Mouse (Mus musculus) MEL (cell line): ENCODE results near the gene Ccdc96. TPM values are rescaled to one million over a fixed set of nuclear protein-coding genes. Genes with fewer than 3 reads are reported as not detected.

Experiments
- DNase-seq: peaks from one replicate; pipeline ENCODE4 v3.0.0; 2011; ENCODE audit warnings: low read depth, low spot score
- H3K27ac ChIP-seq: 2 replicates; pipeline ENCODE4 v1.5.1; 2012; ENCODE audit warnings: low read depth, mild to moderate bottlenecking, control low read depth, low read length, moderate library complexity; ENCODE audit not compliant: control insufficient read depth
- H3K27me3 ChIP-seq, 2 experiments: fragments of 150-350 bp in 1 of 2; sonication (generic) in 1 of 2; 2 replicates each; pipeline ENCODE4 v1.6.1; 2012; ENCODE audit warnings: low read length in 2 of 2, mild to moderate bottlenecking in 2 of 2, improper control_type of control experiment in 1 of 2, moderate library complexity in 1 of 2; ENCODE audit not compliant: insufficient read depth in 2 of 2, control insufficient read depth in 1 of 2
- H3K36me3 ChIP-seq, 2 experiments: 2 replicates each; pipeline ENCODE4 v1.6.1; 2012 to 2014; ENCODE audit warnings: low read length in 2 of 2, improper control_type of control experiment in 1 of 2, inconsistent platforms in 1 of 2, mild to moderate bottlenecking in 1 of 2; ENCODE audit not compliant: insufficient read depth in 2 of 2, control insufficient read depth in 1 of 2
- H3K4me1 ChIP-seq, 2 experiments: fragments of 150-350 bp in 1 of 2; sonication (generic) in 1 of 2; 2 replicates each; pipeline ENCODE4 v1.6.1; 2012; ENCODE audit warnings: low read length in 2 of 2, improper control_type of control experiment in 1 of 2, mild to moderate bottlenecking in 1 of 2; ENCODE audit not compliant: insufficient read depth in 2 of 2, control insufficient read depth in 1 of 2
- H3K4me3 ChIP-seq, 2 experiments: fragments of 150-350 bp in 1 of 2; sonication (generic) in 1 of 2; 2 replicates each; pipeline ENCODE4 v1.5.1; 2012; ENCODE audit warnings: low read depth in 2 of 2, low read length in 2 of 2, mild to moderate bottlenecking in 2 of 2, moderate library complexity in 2 of 2, control low read depth in 1 of 2, improper control_type of control experiment in 1 of 2; ENCODE audit not compliant: control insufficient read depth in 1 of 2, insufficient read depth in 1 of 2
- H3K79me2 ChIP-seq: 2 replicates; pipeline ENCODE4 v1.6.1; 2012; ENCODE audit warnings: mild to moderate bottlenecking, low read length, moderate library complexity; ENCODE audit not compliant: control insufficient read depth, poor library complexity, insufficient read depth
- H3K9ac ChIP-seq: 2 replicates; pipeline ENCODE4 v1.6.1; 2012; ENCODE audit warnings: low read depth, mild to moderate bottlenecking, control low read depth, low read length, moderate library complexity; ENCODE audit not compliant: control insufficient read depth, poor library complexity, severe bottlenecking
- H3K9me3 ChIP-seq: fragments of 150-350 bp; sonication (generic); replicated peaks from 2 replicates; pipeline ENCODE4 v1.6.1; 2012; ENCODE audit warnings: mild to moderate bottlenecking, low read length, improper control_type of control experiment, moderate library complexity; ENCODE audit not compliant: insufficient read depth
- ELF1 ChIP-seq: IDR thresholded peaks from 2 replicates; pipeline ENCODE4 v1.6.1; 2014; ENCODE audit warnings: low read depth, mild to moderate bottlenecking, inconsistent platforms, low read length, improper control_type of control experiment, moderate library complexity
- ETS1 ChIP-seq: IDR thresholded peaks from 2 replicates; pipeline ENCODE4 v1.6.1; 2012; ENCODE audit warnings: low read depth, mild to moderate bottlenecking, inconsistent platforms, low read length, improper control_type of control experiment, moderate library complexity
- GABPA ChIP-seq: IDR thresholded peaks from 2 replicates; pipeline ENCODE4 v1.6.1; 2012; ENCODE audit warnings: low read depth, mild to moderate bottlenecking, inconsistent platforms, low read length, improper control_type of control experiment, moderate library complexity
- KAT2A ChIP-seq: conservative IDR thresholded peaks from 2 replicates; pipeline ENCODE4 v1.6.1; 2012; ENCODE audit warnings: low read depth, low read length, improper control_type of control experiment, inconsistent platforms
- MAFK ChIP-seq: IDR thresholded peaks from 2 replicates; pipeline ENCODE4 v1.6.1; 2011; ENCODE audit warnings: low read depth, mild to moderate bottlenecking, low read length, improper control_type of control experiment, borderline replicate concordance
- MAX ChIP-seq: IDR thresholded peaks from 2 replicates; pipeline ENCODE4 v1.6.1; 2011; ENCODE audit warnings: low read length, improper control_type of control experiment
- MYB ChIP-seq: IDR thresholded peaks from 2 replicates; pipeline ENCODE4 v1.6.1; 2011; ENCODE audit warnings: mild to moderate bottlenecking, low read depth, low read length, improper control_type of control experiment
- NELFE ChIP-seq: IDR thresholded peaks from 2 replicates; pipeline ENCODE4 v1.6.1; 2011; ENCODE audit warnings: low read depth, low read length, improper control_type of control experiment
- NRF1 ChIP-seq: IDR thresholded peaks from 2 replicates; pipeline ENCODE4 v1.6.1; 2014; ENCODE audit warnings: low read depth, mild to moderate bottlenecking, inconsistent platforms, low read length, improper control_type of control experiment, moderate library complexity; ENCODE audit not compliant: poor library complexity, insufficient read depth, severe bottlenecking
- POLR2AphosphoS5 ChIP-seq: IDR thresholded peaks from 2 replicates; pipeline ENCODE4 v1.6.1; 2012; ENCODE audit warnings: low read depth, borderline replicate concordance, mild to moderate bottlenecking, inconsistent platforms, low read length, moderate library complexity, mixed read lengths
- SIN3A ChIP-seq: IDR thresholded peaks from 2 replicates; pipeline ENCODE4 v1.6.1; 2012; ENCODE audit warnings: low read length, improper control_type of control experiment, inconsistent platforms
- SMC3 ChIP-seq: IDR thresholded peaks from 2 replicates; pipeline ENCODE4 v1.6.1; 2011; ENCODE audit warnings: low read depth, low read length, improper control_type of control experiment
- TBP ChIP-seq: IDR thresholded peaks from 2 replicates; pipeline ENCODE4 v1.8.0; 2011; ENCODE audit warnings: low read depth, low read length, improper control_type of control experiment
- TCF12 ChIP-seq: IDR thresholded peaks from 2 replicates; pipeline ENCODE4 v1.6.1; 2014; ENCODE audit warnings: low read depth, mild to moderate bottlenecking, inconsistent platforms, low read length, improper control_type of control experiment, moderate library complexity
- USF1 ChIP-seq: IDR thresholded peaks from 2 replicates; pipeline ENCODE4 v1.6.1; 2014; ENCODE audit warnings: low read depth, mild to moderate bottlenecking, inconsistent platforms, low read length, improper control_type of control experiment, moderate library complexity
- ZC3H11A ChIP-seq: IDR thresholded peaks from 2 replicates; pipeline ENCODE4 v1.6.1; 2012; ENCODE audit warnings: low read depth, mild to moderate bottlenecking, inconsistent platforms, low read length, improper control_type of control experiment
- polyA plus RNA-seq, 2 experiments: library from polyadenylated mRNA; stranded (reverse) in 1 of 2; unstranded in 1 of 2; fragments of >175 nt in 1 of 2; fragments of >200 nt in 1 of 2; gene quantifications; 2 replicates each; pipeline versions ENCODE4 v1.2.1 to v1.2.4; 2012; ENCODE audit warnings: low replicate concordance in 2 of 2, low read depth in 1 of 2; ENCODE audit not compliant: insufficient read length in 2 of 2, insufficient read depth in 1 of 2, missing spikeins in 1 of 2
- total RNA-seq: library from RNA; depleted of rRNA; stranded (reverse); fragments of 300-350 nt; gene quantifications from 2 replicates; pipeline ENCODE4 v1.2.3, GENCODE M21; 2012

The Ccdc96 gene
- total and polyA plus RNA-seq, 3 experiments, result 0.31 to 0.64 TPM; not detected in 1

DNA sequence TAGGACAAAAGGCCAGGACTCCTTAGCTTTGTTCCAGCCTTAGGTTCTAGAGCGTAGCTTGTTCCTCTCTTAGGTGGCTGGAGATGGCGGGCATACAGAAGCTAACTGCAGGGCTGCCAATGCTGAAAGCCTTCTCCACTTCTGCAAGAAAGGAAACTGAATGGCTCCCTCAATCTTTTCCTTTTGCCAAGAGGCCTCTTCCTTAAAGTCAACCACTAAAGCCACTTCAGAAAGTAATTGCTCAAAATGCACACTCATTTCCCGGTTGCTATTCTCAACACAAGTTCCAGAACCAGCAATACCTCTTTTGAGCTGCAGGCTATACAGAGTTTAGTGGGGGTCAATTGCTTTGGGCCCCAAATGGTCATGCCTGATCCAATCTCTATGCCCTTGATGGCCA, 6.9 kb upstream of the Ccdc96 start:
- Histone ChIP-seq H3K4me1 (peaks cover 11 to 16% of the 10 kb centered on the region in 2 experiments), H3K79me2 (peaks cover 44% of the 10 kb centered on the region)
- DNase-seq, result no peak
- TF ChIP-seq POLR2AphosphoS5 (no peak), ZC3H11A (no peak), MAX (no peak), SMC3 (no peak), ETS1 (no peak), TCF12 (no peak), USF1 (no peak), MYB (no peak), MAFK (no peak), NELFE (no peak), TBP (no peak)
- TF ChIP-seq, all 39 proteins: peak for 0
- Histone ChIP-seq H3K36me3 (peaks cover 12 to 17% of the 10 kb centered on the region in 2 experiments), H3K4me3 (no peak overlapping the region), H3K27me3 (no peaks in the 10 kb centered on the region), H3K27ac (no peak overlapping the region), H3K9ac (no peak overlapping the region), H3K9me3 (no peaks in the 10 kb centered on the region)

DNA sequence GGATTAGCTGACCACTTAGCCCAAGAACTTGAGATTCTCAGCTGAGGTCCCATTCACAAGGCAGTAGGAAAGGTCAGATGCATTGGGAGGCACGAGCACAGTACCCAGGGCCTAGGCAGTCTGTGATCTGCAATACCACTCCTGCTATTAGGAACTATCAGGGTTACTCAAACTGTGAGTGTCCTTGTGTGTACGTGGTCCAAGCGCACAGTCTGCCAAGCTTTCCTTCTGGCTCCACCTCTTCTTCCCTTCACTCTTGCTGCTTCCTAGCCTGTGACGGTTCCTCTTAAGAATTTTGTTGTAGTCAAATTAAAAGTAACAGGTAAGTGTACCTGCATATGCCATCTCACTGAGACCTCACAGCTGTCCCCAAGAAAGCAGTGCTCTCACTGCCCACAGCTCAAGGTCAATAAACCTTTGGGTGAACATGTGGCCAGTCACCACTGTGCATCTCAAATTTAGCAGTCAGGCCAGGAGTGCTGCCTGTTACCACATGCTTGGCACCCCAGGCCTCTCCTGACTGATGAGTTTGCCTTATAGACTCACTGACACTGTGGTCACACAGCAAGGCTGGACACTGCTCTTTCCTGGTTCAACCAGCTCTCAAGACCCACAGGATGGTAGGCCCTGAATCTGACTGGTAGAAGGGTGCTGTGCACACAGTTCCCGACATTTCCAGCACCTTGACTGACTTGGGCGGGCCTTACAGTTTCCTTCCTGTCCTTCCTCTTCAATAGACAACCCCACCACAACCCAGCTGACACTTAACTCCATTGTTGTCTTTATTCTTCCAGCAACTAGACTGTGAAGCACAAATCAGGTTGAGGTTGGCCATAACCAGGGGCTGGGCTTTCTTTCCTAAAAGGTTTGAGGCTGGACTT, 5.6 kb upstream of the Ccdc96 start:
- Histone ChIP-seq H3K9me3 (no peaks in the 10 kb centered on the region), H3K36me3 (peaks cover 3 to 23% of the 10 kb centered on the region in 2 experiments), H3K9ac (no peak overlapping the region), H3K79me2 (peaks cover 57% of the 10 kb centered on the region), H3K27ac (no peak overlapping the region), H3K4me3 (no peak overlapping the region), H3K4me1 (peaks cover 14 to 24% of the 10 kb centered on the region in 2 experiments), H3K27me3 (no peaks in the 10 kb centered on the region)
- TF ChIP-seq SIN3A (no peak), GABPA (no peak), SMC3 (no peak), NRF1 (no peak), ELF1 (no peak), MAX (no peak), KAT2A (no peak)
- no peak for DNase-seq
